Mouse (Mus musculus) midbrain, postnatal 0 days (tissue): ENCODE data around the gene Oas2. TPM values are rescaled to one million over a fixed set of nuclear protein-coding genes. Genes with fewer than 3 reads are reported as not detected.

ENCODE experiments used
- ATAC-seq: fragments of 200-750 bp; cut with Nextera tagmentation; 2 replicates; pipeline ENCODE4 v1.8.0; 2017; ENCODE audit warnings: moderate number of reproducible peaks, mild to moderate bottlenecking, moderate TSS enrichment, moderate library complexity; ENCODE audit not compliant: low FRiP score
- DNase-seq: peaks from one replicate; pipeline ENCODE4 v3.0.0-alpha.2; 2015; ENCODE audit warnings: low spot score
- H3K27ac ChIP-seq: fragments of 300-500 bp; sonication (generic); 2 replicates; pipeline ENCODE4 v1.5.1; 2014; ENCODE audit warnings: low read depth, mild to moderate bottlenecking, low read length, mixed read lengths
- H3K27me3 ChIP-seq: fragments of 300-500 bp; sonication (generic); 2 replicates; pipeline ENCODE4 v1.6.1; 2014; ENCODE audit warnings: low read length, control low read depth, mixed read lengths; ENCODE audit not compliant: insufficient read depth
- H3K36me3 ChIP-seq: fragments of 300-500 bp; sonication (generic); 2 replicates; pipeline ENCODE4 v1.6.1; 2014; ENCODE audit warnings: low read length, control low read depth, mixed read lengths; ENCODE audit not compliant: insufficient read depth
- H3K4me1 ChIP-seq: fragments of 300-500 bp; sonication (generic); 2 replicates; pipeline ENCODE4 v1.6.1; 2014; ENCODE audit warnings: mild to moderate bottlenecking, control low read depth, antibody characterized with exemption, low read length, mixed read lengths; ENCODE audit not compliant: insufficient read depth
- H3K4me2 ChIP-seq: fragments of 300-500 bp; sonication (generic); 2 replicates; pipeline ENCODE4 v1.6.1; 2014; ENCODE audit warnings: low read depth, mild to moderate bottlenecking, low read length, mixed read lengths; ENCODE audit not compliant: poor library complexity, severe bottlenecking
- H3K4me3 ChIP-seq: fragments of 300-500 bp; sonication (generic); 2 replicates; pipeline ENCODE4 v1.5.1; 2014; ENCODE audit warnings: low read depth, mild to moderate bottlenecking, low read length, moderate library complexity
- H3K9ac ChIP-seq: fragments of 300-500 bp; sonication (generic); replicated peaks from 2 replicates; pipeline ENCODE4 v1.6.1; 2014; ENCODE audit warnings: mild to moderate bottlenecking, low read length, moderate library complexity, mixed read lengths; ENCODE audit not compliant: poor library complexity, severe bottlenecking
- H3K9me3 ChIP-seq: fragments of 300-500 bp; sonication (generic); 2 replicates; pipeline ENCODE4 v1.6.1; 2016; ENCODE audit warnings: low read length, control low read depth
- CTCF ChIP-seq: IDR thresholded peaks from 2 replicates; pipeline ENCODE4 v1.5.1; 2016; ENCODE audit warnings: antibody characterized with exemption, mild to moderate bottlenecking
- WGBS: fragments of 180-500 bp; shearing (Covaris S2); extraction: QIAGEN DNeasy Blood & Tissue Kit; methylation state at CpG from one replicate; pipeline ENCODE4 v1.1.7; 2014; 5-methylcytosine and 5-hydroxymethylcytosine counted together
- polyA plus RNA-seq: library from polyadenylated mRNA; unstranded; fragments of >200 nt; fragmentation: Nextera tagmentation; extraction: Ambion mirVana; gene quantifications from 2 replicates; pipeline ENCODE4 v1.2.1, GENCODE M21; 2015
- total RNA-seq: library from RNA; depleted of rRNA; stranded (reverse); fragments of >200 nt; gene quantifications from 2 replicates; pipeline ENCODE4 v1.2.3, GENCODE M21; 2014

Gene Oas2
- total and polyA plus RNA-seq, 2 experiments from 2014 or later: 0.27 to 0.31 TPM

- Histone ChIP-seq H3K36me3 (no peaks in the 10 kb centered on the region), H3K9me3 (no peaks in the 10 kb centered on the region), H3K27ac (no peak overlapping the region), H3K27me3 (no peaks in the 10 kb centered on the region), H3K9ac (no peak overlapping the region), H3K4me3 (no peak overlapping the region), H3K4me1 (peaks cover 17% of the 10 kb centered on the region), H3K4me2 (no peak overlapping the region)
- ATAC-seq (no peak), DNase-seq (peak; percentile 72)
- no peak for TF ChIP-seq CTCF
- 63% methylated on average over 8 of the region's 8 CpGs for WGBS
Measured at GRCm38 (mm10) chr5:120712721-120713120, 36.9 kb downstream of the Oas2 start.

- Histone ChIP-seq H3K4me2 (peak within 1 kb of the TSS; percentile 84), H3K9me3 (no peaks in the 10 kb centered on the region), H3K4me3 (peak within 1 kb of the TSS; percentile 89), H3K27ac (peak within 1 kb of the TSS; percentile 83), H3K9ac (peak within 1 kb of the TSS; percentile 99), H3K4me1 (peaks cover 22% of the 10 kb centered on the region), H3K27me3 (no peaks in the 10 kb centered on the region), H3K36me3 (no peaks in the 10 kb centered on the region)
- no peak for TF ChIP-seq CTCF
- no peak for DNase-seq
- 22% methylated on average over 3 of the region's 3 CpGs for WGBS
- ATAC-seq: no peak
Measured at GRCm38 (mm10) chr5:120711827-120712226, 37.8 kb downstream of the Oas2 start, which contains the start of gene Dtx1. Gene Dtx1, minus strand, starts transcription at chr5:120711927.

- H3K9me3 ChIP-seq: no peaks in the 10 kb centered on the region
- H3K36me3 ChIP-seq: no peaks in the 10 kb centered on the region
- TF ChIP-seq CTCF: no peak
- peaks cover 25% of the 10 kb centered on the region for H3K4me1 ChIP-seq
- peak overlapping the region; percentile 89 for H3K4me3 ChIP-seq
- H3K9ac ChIP-seq: peak overlapping the region; percentile 99
- DNase-seq (peak; percentile 73), ATAC-seq (peak; percentile 44; the same call in 1 of the 2 replicates)
- WGBS: 1% methylated on average over 39 of the region's 43 CpGs
- H3K27me3 ChIP-seq: no peaks in the 10 kb centered on the region
- peak overlapping the region; percentile 84 for H3K4me2 ChIP-seq
- peak overlapping the region; percentile 83 for H3K27ac ChIP-seq
Measured at GRCm38 (mm10) chr5:120711416-120711815, 38.2 kb downstream of the Oas2 start.

GRCm38 (mm10) chr5:120710826-120711248 is 38.8 kb downstream of the Oas2 start:
- peaks cover 25% of the 10 kb centered on the region for H3K4me1 ChIP-seq
- WGBS: 2% methylated on average over 33 of the region's 34 CpGs

GRCm38 (mm10) chr5:120710161-120710825 is 39.4 kb downstream of the Oas2 start:
- peak overlapping the region; percentile 89 for H3K4me3 ChIP-seq
- H3K27ac ChIP-seq: peak overlapping the region; percentile 83
- DNase-seq: peak; percentile 69
- peaks cover 25% of the 10 kb centered on the region for H3K4me1 ChIP-seq
- H3K27me3 ChIP-seq: no peaks in the 10 kb centered on the region
- no peaks in the 10 kb centered on the region; the same call in 1 of the 2 replicates for H3K36me3 ChIP-seq
- H3K9ac ChIP-seq: peak overlapping the region; percentile 99
- 1% methylated on average over 40 of the region's 40 CpGs for WGBS
- peak; percentile 39 for ATAC-seq
- peak overlapping the region; percentile 84 for H3K4me2 ChIP-seq
- H3K9me3 ChIP-seq: no peaks in the 10 kb centered on the region
- peak; percentile 1; the same call in 1 of the 2 replicates for TF ChIP-seq CTCF

More at GRCm38 (mm10) chr5:120710826-120711248, 38.8 kb downstream of the Oas2 start:
- Histone ChIP-seq H3K9ac (peak overlapping the region; percentile 99), H3K4me3 (peak overlapping the region; percentile 89), H3K9me3 (no peaks in the 10 kb centered on the region), H3K4me2 (peak overlapping the region; percentile 84), H3K36me3 (no peaks in the 10 kb centered on the region), H3K27me3 (no peaks in the 10 kb centered on the region), H3K27ac (peak overlapping the region; percentile 83)
- no peak for TF ChIP-seq CTCF
- ATAC-seq (peak; percentile 51), DNase-seq (peak; percentile 37)

- Histone ChIP-seq H3K27me3 (no peaks in the 10 kb centered on the region), H3K36me3 (no peaks in the 10 kb centered on the region; the same call in 1 of the 2 replicates), H3K27ac (no peak overlapping the region), H3K9me3 (no peaks in the 10 kb centered on the region), H3K4me3 (peak overlapping the region; percentile 28), H3K9ac (peak overlapping the region; percentile 44; the same call in 1 of the 2 replicates), H3K4me1 (peaks cover 25% of the 10 kb centered on the region), H3K4me2 (peak overlapping the region; percentile 84)
- DNase-seq (no peak), ATAC-seq (no peak)
- TF ChIP-seq CTCF: no peak
- 30% methylated on average over 13 of the region's 13 CpGs for WGBS
Measured at GRCm38 (mm10) chr5:120706976-120707375, 42.7 kb downstream of the Oas2 start.
